Mouse (Mus musculus) myocyte (in vitro differentiated cells): Measurements from ENCODE around the gene Amfr. TPM values are rescaled to one million over a fixed set of nuclear protein-coding genes. Genes with fewer than 3 reads are reported as not detected.

Experiments
- H3K27me3 ChIP-seq: one replicate; pipeline ENCODE4 v1.6.1; 2011; ENCODE audit not compliant: control insufficient read depth, insufficient read depth, insufficient read length
- H3K36me3 ChIP-seq: one replicate; pipeline ENCODE4 v1.6.1; 2011; ENCODE audit not compliant: control insufficient read depth, insufficient read depth
- H3K4me2 ChIP-seq: one replicate; pipeline ENCODE4 v1.6.1; 2011; ENCODE audit warnings: low read depth, control low read depth
- H3K4me3 ChIP-seq: one replicate; pipeline ENCODE4 v1.5.1; 2011; ENCODE audit warnings: mild to moderate bottlenecking, control low read depth, moderate library complexity
- H3K79me2 ChIP-seq: one replicate; pipeline ENCODE4 v1.6.1; 2011; ENCODE audit not compliant: control insufficient read depth, insufficient read depth
- H3ac ChIP-seq: one replicate; pipeline ENCODE4 v1.6.1; 2011; ENCODE audit not compliant: control insufficient read depth, insufficient read length
- MYOG ChIP-seq, 3 experiments: IDR thresholded peaks; one replicate each; pipeline ENCODE4 v1.6.1; 2011; ENCODE audit warnings: control low read depth in 2 of 3, low read depth in 2 of 3, mild to moderate bottlenecking in 2 of 3; ENCODE audit not compliant: insufficient read length in 2 of 3, control insufficient read depth in 1 of 3, insufficient read depth in 1 of 3
- POLR2AphosphoS2 ChIP-seq: IDR thresholded peaks from one replicate; pipeline ENCODE4 v1.6.1; 2011; ENCODE audit warnings: low read depth, control low read depth; ENCODE audit not compliant: insufficient read length
- polyA plus RNA-seq: library from polyadenylated mRNA; unstranded; fragments of >200 nt; fragmentation: generic; extraction: Trizol; gene quantifications from one replicate; pipeline ENCODE4 v1.2.1, GENCODE M21; 2012; ENCODE audit warnings: missing spikeins

Amfr gene
- polyA plus RNA-seq, 1 experiment = 111 TPM

GRCm38 (mm10) chr8:93923897-93924334, 88.7 kb downstream of the Amfr start:
- Histone ChIP-seq H3K4me2 (no peak overlapping the region), H3K4me3 (no peak overlapping the region), H3K27me3 (no peaks in the 10 kb centered on the region), H3K79me2 (no peaks in the 10 kb centered on the region), H3ac (no peak overlapping the region), H3K36me3 (no peaks in the 10 kb centered on the region)
- TF ChIP-seq MYOG (IDR thresholded peaks at IDR 0.05; ENCODE audit: control insufficient read depth in 1 of 3, insufficient read depth in 1 of 3, insufficient read length in 2 of 3, low read depth in 2 of 3) (peak in 1 of 3 experiments; percentile 5), POLR2AphosphoS2 (no peak)

Other genes starting within 250 kb of the Amfr start
- 31.8 TPM for gene Gnao1, start 202.9 kb downstream of the Amfr start, polyA plus RNA-seq
- 88.6 TPM for gene Nudt21, start 24.2 kb upstream of the Amfr start, polyA plus RNA-seq
- 15.6 TPM for gene Ogfod1, start 24.4 kb upstream of the Amfr start, polyA plus RNA-seq
- gene Bbs2, start 86.1 kb upstream of the Amfr start, polyA plus RNA-seq = 11.2 TPM
- not detected for gene Mt4, start 124.4 kb upstream of the Amfr start, polyA plus RNA-seq
- gene Mt3, start 139.8 kb upstream of the Amfr start, polyA plus RNA-seq = 0.32 TPM
- 699 TPM for gene Mt2, start 159.8 kb upstream of the Amfr start, polyA plus RNA-seq
- gene Mt1, start 166.2 kb upstream of the Amfr start, polyA plus RNA-seq = 1,165 TPM
- gene Nup93, start 201.7 kb upstream of the Amfr start, polyA plus RNA-seq = 38.1 TPM